Mouse (Mus musculus): Measurements from ENCODE around the gene Manba. TPM values are rescaled to one million over a fixed set of nuclear protein-coding genes. Genes with fewer than 3 reads are reported as not detected.

Manba gene
- polyA plus RNA-seq, 1 experiment from 2014 or later: 8.0 TPM

- no peak for DNase-seq
- Histone ChIP-seq H3K27me3 (ENCODE audit: insufficient read depth, low read length) (no peaks in the 10 kb centered on the region), H3K9me3 (ENCODE audit: low read length) (no peaks in the 10 kb centered on the region), H3K4me1 (ENCODE audit: insufficient read depth) (no peaks in the 10 kb centered on the region), H3K9ac (replicated peaks) (no peak overlapping the region), H3K27ac (ENCODE audit: low read depth) (no peak overlapping the region), H3K36me3 (replicated peaks; ENCODE audit: insufficient read depth, low read length) (0 out of 2 replicates have a peak, but pooled peaks cover 5% of the 10 kb centered on the region), H3K4me3 (ENCODE audit: low read depth, low read length) (no peak overlapping the region), H3K4me2 (ENCODE audit: low read depth, low read length) (no peak overlapping the region)
- 87% methylated on average over 17 of the region's 17 CpGs for WGBS (ENCODE audit: insufficient replicate concordance)
- ATAC-seq: no peak
- TF ChIP-seq EP300 (IDR thresholded peaks at IDR 0.05; ENCODE audit: low read depth) (no peak), CTCF (IDR thresholded peaks at IDR 0.05; ENCODE audit: low read depth) (no peak)
Measured at GRCm38 (mm10) chr3:135563163-135563689, 77.8 kb downstream of the Manba start.

GRCm38 (mm10) chr3:135564706-135565105 is 79.3 kb downstream of the Manba start:
- H3K9ac ChIP-seq (replicated peaks): no peak overlapping the region
- DNase-seq (no peak), ATAC-seq (no peak)
- 0 out of 2 replicates have a peak, but pooled peaks cover 2% of the 10 kb centered on the region for H3K4me1 ChIP-seq (ENCODE audit: insufficient read depth)
- peaks cover 5% of the 10 kb centered on the region; the same call in 1 of the 2 replicates for H3K36me3 ChIP-seq (replicated peaks; ENCODE audit: insufficient read depth, low read length)
- H3K9me3 ChIP-seq (ENCODE audit: low read length): no peaks in the 10 kb centered on the region
- H3K4me3 ChIP-seq (ENCODE audit: low read depth, low read length): no peak overlapping the region
- no peak for TF ChIP-seq EP300 (IDR thresholded peaks at IDR 0.05; ENCODE audit: low read depth)
- no peak for TF ChIP-seq CTCF (IDR thresholded peaks at IDR 0.05; ENCODE audit: low read depth)
- H3K27me3 ChIP-seq (ENCODE audit: insufficient read depth, low read length): no peaks in the 10 kb centered on the region
- H3K27ac ChIP-seq (ENCODE audit: low read depth): no peak overlapping the region
- 80% methylated on average over 9 of the region's 9 CpGs for WGBS (ENCODE audit: insufficient replicate concordance)
- no peak overlapping the region for H3K4me2 ChIP-seq (ENCODE audit: low read depth, low read length)

GRCm38 (mm10) chr3:135565306-135565705 is 79.9 kb downstream of the Manba start:
- 47% methylated on average over 4 of the region's 4 CpGs for WGBS (ENCODE audit: insufficient replicate concordance)
- Histone ChIP-seq H3K4me2 (ENCODE audit: low read depth, low read length) (no peak overlapping the region), H3K36me3 (replicated peaks; ENCODE audit: insufficient read depth, low read length) (peaks cover 7% of the 10 kb centered on the region; the same call in 1 of the 2 replicates), H3K4me1 (ENCODE audit: insufficient read depth) (0 out of 2 replicates have a peak, but pooled peaks cover 2% of the 10 kb centered on the region), H3K9ac (replicated peaks) (no peak overlapping the region), H3K4me3 (ENCODE audit: low read depth, low read length) (no peak overlapping the region), H3K27me3 (ENCODE audit: insufficient read depth, low read length) (no peaks in the 10 kb centered on the region), H3K27ac (ENCODE audit: low read depth) (no peak overlapping the region), H3K9me3 (ENCODE audit: low read length) (no peaks in the 10 kb centered on the region)
- DNase-seq (peak; percentile 28), ATAC-seq (no peak)
- TF ChIP-seq EP300 (IDR thresholded peaks at IDR 0.05; ENCODE audit: low read depth): no peak

- H3K9me3 ChIP-seq (ENCODE audit: low read length): no peaks in the 10 kb centered on the region
- no peaks in the 10 kb centered on the region for H3K27me3 ChIP-seq (ENCODE audit: insufficient read depth, low read length)
- peaks cover 14% of the 10 kb centered on the region; the same call in 1 of the 2 replicates for H3K36me3 ChIP-seq (replicated peaks; ENCODE audit: insufficient read depth, low read length)
- ATAC-seq: no peak
- H3K9ac ChIP-seq (replicated peaks): no peak overlapping the region
- WGBS (ENCODE audit: insufficient replicate concordance): 68% methylated on average over 6 of the region's 6 CpGs
- DNase-seq: no peak
- 0 out of 2 replicates have a peak, but pooled peaks cover 2% of the 10 kb centered on the region for H3K4me1 ChIP-seq (ENCODE audit: insufficient read depth)
- TF ChIP-seq CTCF (IDR thresholded peaks at IDR 0.05; ENCODE audit: low read depth) (no peak), EP300 (IDR thresholded peaks at IDR 0.05; ENCODE audit: low read depth) (no peak)
- no peak overlapping the region for H3K4me3 ChIP-seq (ENCODE audit: low read depth, low read length)
- H3K4me2 ChIP-seq (ENCODE audit: low read depth, low read length): no peak overlapping the region
- H3K27ac ChIP-seq (ENCODE audit: low read depth): no peak overlapping the region
Measured at GRCm38 (mm10) chr3:135567888-135568287, 82.5 kb downstream of the Manba start.

- 0 out of 2 replicates have a peak, but pooled peaks cover 2% of the 10 kb centered on the region for H3K4me1 ChIP-seq (ENCODE audit: insufficient read depth)
- no peak for DNase-seq
Measured at GRCm38 (mm10) chr3:135568633-135569032, 83.2 kb downstream of the Manba start.

GRCm38 (mm10) chr3:135571540-135571939 is 86.1 kb downstream of the Manba start:
- Histone ChIP-seq H3K4me3 (ENCODE audit: low read depth, low read length) (no peak overlapping the region), H3K27ac (ENCODE audit: low read depth) (no peak overlapping the region), H3K9me3 (ENCODE audit: low read length) (no peaks in the 10 kb centered on the region), H3K4me2 (ENCODE audit: low read depth, low read length) (no peak overlapping the region), H3K27me3 (ENCODE audit: insufficient read depth, low read length) (no peaks in the 10 kb centered on the region), H3K4me1 (ENCODE audit: insufficient read depth) (0 out of 2 replicates have a peak, but pooled peaks cover 2% of the 10 kb centered on the region), H3K36me3 (replicated peaks; ENCODE audit: insufficient read depth, low read length) (peaks cover 10% of the 10 kb centered on the region; the same call in 1 of the 2 replicates), H3K9ac (replicated peaks) (no peak overlapping the region)
- 76% methylated on average over 13 of the region's 13 CpGs for WGBS (ENCODE audit: insufficient replicate concordance)
- TF ChIP-seq EP300 (IDR thresholded peaks at IDR 0.05; ENCODE audit: low read depth) (no peak), CTCF (IDR thresholded peaks at IDR 0.05; ENCODE audit: low read depth) (no peak)
- ATAC-seq (no peak), DNase-seq (no peak)

More at GRCm38 (mm10) chr3:135568633-135569032, 83.2 kb downstream of the Manba start:
- no peak for ATAC-seq
- no peak overlapping the region for H3K9ac ChIP-seq (replicated peaks)
- no peaks in the 10 kb centered on the region for H3K9me3 ChIP-seq (ENCODE audit: low read length)
- 45% methylated on average over 5 of the region's 5 CpGs for WGBS (ENCODE audit: insufficient replicate concordance)
- no peaks in the 10 kb centered on the region for H3K27me3 ChIP-seq (ENCODE audit: insufficient read depth, low read length)
- TF ChIP-seq EP300 (IDR thresholded peaks at IDR 0.05; ENCODE audit: low read depth): no peak
- no peak for TF ChIP-seq CTCF (IDR thresholded peaks at IDR 0.05; ENCODE audit: low read depth)
- no peak overlapping the region for H3K27ac ChIP-seq (ENCODE audit: low read depth)
- H3K36me3 ChIP-seq (replicated peaks; ENCODE audit: insufficient read depth, low read length): peaks cover 10% of the 10 kb centered on the region; the same call in 1 of the 2 replicates
- H3K4me2 ChIP-seq (ENCODE audit: low read depth, low read length): no peak overlapping the region
- H3K4me3 ChIP-seq (ENCODE audit: low read depth, low read length): no peak overlapping the region
